ENCODE assay signal across 8 mouse cellular contexts in the genomic region with DNA sequence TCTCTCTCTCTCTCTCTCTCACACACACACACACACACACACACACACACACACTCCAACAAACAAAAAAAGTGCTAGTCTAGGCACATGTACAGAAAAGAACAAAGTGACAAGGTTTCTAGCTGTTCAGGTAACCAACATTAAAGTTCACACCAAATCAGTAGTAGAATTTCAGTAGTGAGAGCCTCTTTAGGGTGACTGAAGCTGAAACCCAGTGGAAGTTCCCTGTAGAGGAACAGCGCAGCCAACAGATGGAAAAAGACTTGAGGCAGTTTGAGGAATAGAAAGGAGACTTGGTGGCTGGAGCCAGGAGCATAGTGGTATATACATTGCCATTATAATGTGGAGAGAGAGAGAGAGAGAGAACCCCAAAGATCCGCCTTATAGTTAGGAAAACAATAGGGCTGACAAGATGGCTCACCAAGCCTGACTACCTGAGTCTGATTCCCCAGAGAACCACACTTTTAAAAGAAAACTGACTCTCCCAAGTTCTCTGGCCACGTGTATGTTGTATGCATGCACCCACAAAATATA. TPM values are rescaled to one million over a fixed set of nuclear protein-coding genes. Genes with fewer than 3 reads are reported as not detected.
DNase-seq lines count a peak whose midpoint lies in the region; ATAC-seq and TF ChIP-seq lines count a peak whose summit lies in the region.

No protein-coding gene starts in this region.

- H3K36me3 ChIP-seq in kidney, adult 2 months (ENCODE audit: control insufficient read depth, insufficient read depth, low read length): no peaks in the 10 kb centered on the region
- H3K36me3 ChIP-seq in hindbrain, embryonic 11.5 days (ENCODE audit: control insufficient read depth, insufficient read depth, low read length): no peaks in the 10 kb centered on the region
- H3K36me3 ChIP-seq in midbrain, embryonic 11.5 days (ENCODE audit: control insufficient read depth, insufficient read depth, low read length): no peaks in the 10 kb centered on the region

- H3K4me1 ChIP-seq in kidney, adult 2 months (ENCODE audit: control insufficient read depth, insufficient read depth, low read length): peaks cover 10% of the 10 kb centered on the region; the same call in 1 of the 2 replicates
- peaks cover 8% of the 10 kb centered on the region; the same call in 1 of the 2 replicates for H3K4me1 ChIP-seq in hindbrain, embryonic 11.5 days (replicated peaks; ENCODE audit: control insufficient read depth, insufficient read depth, low read length)
- H3K4me1 ChIP-seq in midbrain, embryonic 11.5 days (ENCODE audit: control insufficient read depth, insufficient read depth, low read length): peaks cover 10% of the 10 kb centered on the region

- peak overlapping the region; percentile 66 for H3K4me3 ChIP-seq in kidney, adult 2 months (ENCODE audit: insufficient read depth, low read depth, low read length)
- H3K4me3 ChIP-seq in hindbrain, embryonic 11.5 days (ENCODE audit: low read depth, low read length): peak overlapping the region; percentile 82
- H3K4me3 ChIP-seq in midbrain, embryonic 11.5 days (ENCODE audit: low read depth, low read length): peak overlapping the region; percentile 84

- TF ChIP-seq CTCF in kidney, adult 2 months (conservative IDR thresholded peaks at IDR 0.05; ENCODE audit: insufficient read depth, insufficient read length, low read depth, low read length): no peak

- ATAC-seq in hindbrain, embryonic 11.5 days (ENCODE audit: low FRiP score): no peak
- ATAC-seq in midbrain, embryonic 11.5 days (ENCODE audit: low FRiP score): no peak

- H3K9ac ChIP-seq in hindbrain, embryonic 11.5 days (ENCODE audit: low read depth, low read length): peak overlapping the region; percentile 94
- H3K9ac ChIP-seq in midbrain, embryonic 11.5 days (ENCODE audit: low read length): peak overlapping the region; percentile 97

- no peak for DNase-seq in kidney, adult 2 months
- no peak for DNase-seq in kidney, postnatal 10 days
- DNase-seq in ZHBTc4 (ENCODE audit: low read depth, low spot score): peak; percentile 27
- no peak for DNase-seq in hindbrain, embryonic 11.5 days (ENCODE audit: low spot score)
- DNase-seq in midbrain, embryonic 11.5 days (ENCODE audit: low spot score, missing footprints): no peak
- DNase-seq in spleen, adult 18-20 months: no peak
- no peak for DNase-seq in frontal cortex, postnatal 36 days (ENCODE audit: low spot score in 2 of 2)
- DNase-seq in lung, postnatal 10 days: no peak

- WGBS in kidney, adult 2 months: 27% methylated on average over 3 of the region's 3 CpGs
- WGBS in hindbrain, embryonic 11.5 days: 38% methylated on average over 3 of the region's 3 CpGs
- 38% methylated on average over 3 of the region's 3 CpGs for WGBS in midbrain, embryonic 11.5 days

- no peaks in the 10 kb centered on the region for H3K9me3 ChIP-seq in hindbrain, embryonic 11.5 days (ENCODE audit: control insufficient read depth, low read length)
- no peaks in the 10 kb centered on the region for H3K9me3 ChIP-seq in midbrain, embryonic 11.5 days (ENCODE audit: control insufficient read depth, low read length)

- H3K4me2 ChIP-seq in hindbrain, embryonic 11.5 days (replicated peaks; ENCODE audit: low read depth, low read length): peak overlapping the region; percentile 40
- peak overlapping the region; percentile 71 for H3K4me2 ChIP-seq in midbrain, embryonic 11.5 days

- TF ChIP-seq POLR2A in kidney, adult 2 months (IDR thresholded peaks at IDR 0.05; ENCODE audit: low read depth, low read length): no peak

- H3K27me3 ChIP-seq in kidney, adult 2 months (replicated peaks; ENCODE audit: control insufficient read depth, insufficient read depth, low read length): no peaks in the 10 kb centered on the region
- no peaks in the 10 kb centered on the region for H3K27me3 ChIP-seq in hindbrain, embryonic 11.5 days (ENCODE audit: control insufficient read depth, insufficient read depth, low read length)
- no peaks in the 10 kb centered on the region for H3K27me3 ChIP-seq in midbrain, embryonic 11.5 days (ENCODE audit: control insufficient read depth, insufficient read depth, low read length)

- peak overlapping the region; percentile 67; the same call in 1 of the 2 replicates for H3K27ac ChIP-seq in kidney, adult 2 months (ENCODE audit: insufficient read depth, low read depth, low read length)
- H3K27ac ChIP-seq in hindbrain, embryonic 11.5 days (ENCODE audit: low read depth, low read length): no peak overlapping the region
- no peak overlapping the region for H3K27ac ChIP-seq in midbrain, embryonic 11.5 days (ENCODE audit: low read depth, low read length)

RNA-seq across cellular contexts. Expression of a gene that starts 1.0 kb away (rescaled TPM):
- 14.1 and 15.2 TPM in 2 replicates for polyA plus RNA-seq in kidney, adult 2 months (2012; rRNA removed)
- 1.7 TPM in 2 replicates for polyA plus RNA-seq in hindbrain, embryonic 11.5 days (2014; fragmentation: Nextera tagmentation; extraction: Ambion mirVana)
- 0.90 and 1.4 TPM in 2 replicates for polyA plus RNA-seq in midbrain, embryonic 11.5 days (2014; fragmentation: Nextera tagmentation; extraction: Ambion mirVana)

RNA-seq across cellular contexts. Expression of a gene that starts 1.1 kb away (rescaled TPM):
- polyA plus RNA-seq in kidney, adult 2 months (2012; rRNA removed): 47.8 and 54.6 TPM in 2 replicates
- 42.0 and 44.5 TPM in 2 replicates for polyA plus RNA-seq in hindbrain, embryonic 11.5 days (2014; fragmentation: Nextera tagmentation; extraction: Ambion mirVana)
- 45.8 and 46.8 TPM in 2 replicates for polyA plus RNA-seq in midbrain, embryonic 11.5 days (2014; fragmentation: Nextera tagmentation; extraction: Ambion mirVana)

RNA-seq across cellular contexts. Expression of a gene that starts 10.1 kb away (rescaled TPM):
- 426 and 429 TPM in 2 replicates for polyA plus RNA-seq in kidney, adult 2 months (2012; rRNA removed)
- 69.4 and 71.5 TPM in 2 replicates for polyA plus RNA-seq in hindbrain, embryonic 11.5 days (2014; fragmentation: Nextera tagmentation; extraction: Ambion mirVana)
- polyA plus RNA-seq in midbrain, embryonic 11.5 days (2014; fragmentation: Nextera tagmentation; extraction: Ambion mirVana): 70.2 and 73.7 TPM in 2 replicates

RNA-seq across cellular contexts. Expression of a gene that starts 29.4 kb away (rescaled TPM):
- 3.6 and 5.9 TPM in 2 replicates for polyA plus RNA-seq in kidney, adult 2 months (2012; rRNA removed)
- polyA plus RNA-seq in hindbrain, embryonic 11.5 days (2014; fragmentation: Nextera tagmentation; extraction: Ambion mirVana): 1.3 and 1.6 TPM in 2 replicates
- 0.15 and 0.29 TPM in 2 replicates for polyA plus RNA-seq in midbrain, embryonic 11.5 days (2014; fragmentation: Nextera tagmentation; extraction: Ambion mirVana)

RNA-seq across cellular contexts. Expression of a gene that starts 37.6 kb away (rescaled TPM):
- polyA plus RNA-seq in kidney, adult 2 months (2012; rRNA removed): 3.2 and 3.5 TPM in 2 replicates
- 0.26 TPM in 1 of 2 replicates, not detected in the other for polyA plus RNA-seq in hindbrain, embryonic 11.5 days (2014; fragmentation: Nextera tagmentation; extraction: Ambion mirVana)
- 0.08 and 0.12 TPM in 2 replicates for polyA plus RNA-seq in midbrain, embryonic 11.5 days (2014; fragmentation: Nextera tagmentation; extraction: Ambion mirVana)
